In the genomic region with DNA sequence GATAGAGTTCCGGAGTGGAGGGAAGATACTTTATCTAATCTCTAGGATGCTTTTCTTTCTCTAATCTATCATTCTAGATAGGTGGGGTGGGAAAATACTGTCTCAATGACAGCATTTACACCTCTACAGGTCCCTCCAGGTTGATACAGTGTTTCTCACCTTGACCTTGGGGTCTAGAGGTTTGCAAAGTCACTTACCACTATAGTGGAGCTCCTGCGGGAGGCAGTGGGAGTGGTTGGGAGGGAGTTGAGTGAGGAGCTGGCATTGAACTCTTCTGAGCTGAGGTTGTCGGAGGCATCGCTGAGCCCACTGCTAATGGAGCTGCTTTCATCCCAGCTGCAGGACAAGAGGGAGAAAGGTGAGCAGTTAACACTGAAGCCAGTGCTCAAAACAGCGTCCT, we compare ENCODE assay signal across 25 mouse cellular contexts.
"Had no signal": no experiment of that assay in that cellular context is flagged by ENCODE, and none has a peak within 500 bp of the region (broad histone marks: within the 10 kb centered on the region; RNA-seq: fewer than 3 reads in every experiment).

No protein-coding gene starts in this region.

- H3K27ac ChIP-seq: heart, embryonic 10.5 days; hindbrain, embryonic 10.5 days; hindbrain, embryonic 12.5 days; hindbrain, embryonic 14.5 days; intestine, embryonic 15.5 days; layer of hippocampus, adult 2 months; left cerebral cortex, adult 2 months; limb, embryonic 10.5 days; limb, embryonic 12.5 days; liver, embryonic 13.5 days; liver, embryonic 15.5 days had no signal

- ATAC-seq: hindbrain, embryonic 16.5 days; inflammation-experienced regulatory T-cells, adult 6 months; intestine, embryonic 15.5 days; intestine, postnatal 0 days; liver, postnatal 0 days had no signal

- H3K27me3 ChIP-seq: hindbrain, embryonic 12.5 days; intestine, embryonic 15.5 days; limb, embryonic 12.5 days; liver, embryonic 13.5 days; liver, embryonic 15.5 days had no signal

- H3K4me3 ChIP-seq: heart, embryonic 10.5 days; hindbrain, embryonic 10.5 days; hindbrain, embryonic 12.5 days; intestine, embryonic 15.5 days; layer of hippocampus, adult 2 months; left cerebral cortex, adult 2 months; limb, embryonic 10.5 days; limb, embryonic 12.5 days; liver, embryonic 13.5 days; liver, embryonic 15.5 days had no signal

- H3K9me3 ChIP-seq: heart, embryonic 10.5 days; hindbrain, embryonic 10.5 days; hindbrain, embryonic 12.5 days; intestine, embryonic 15.5 days; limb, embryonic 10.5 days; limb, embryonic 12.5 days; liver, embryonic 13.5 days; liver, embryonic 15.5 days had no signal

- H3K9ac ChIP-seq: hindbrain, embryonic 12.5 days; hindbrain, embryonic 14.5 days; intestine, embryonic 15.5 days; limb, embryonic 12.5 days; liver, embryonic 13.5 days; liver, embryonic 15.5 days; liver, postnatal 0 days had no signal

- DNase-seq: gastrocnemius, postnatal 14 days; heart, adult 18-20 months; heart, postnatal 10 days; heart, postnatal 4 days; kidney, adult 18-20 months; kidney, postnatal 10 days; kidney, postnatal 25 days; kidney, postnatal 4 days; liver; liver, embryonic 13.5 days; liver, postnatal 0 days had no signal

- H3K4me1 ChIP-seq: intestine, embryonic 15.5 days; liver, embryonic 13.5 days; liver, embryonic 15.5 days had no signal

- H3K4me2 ChIP-seq: hindbrain, embryonic 12.5 days; hindbrain, embryonic 14.5 days; intestine, embryonic 15.5 days; limb, embryonic 12.5 days; liver, embryonic 11.5 days; liver, embryonic 13.5 days; liver, embryonic 15.5 days had no signal
